Mouse (Mus musculus): ENCODE measurements at regions not wholly inside any gene's neighbourhood (a gene's known extent, or its start where the extent isn't known, plus 50 kb on each side); places are given as distances from the start of the nearest gene placed in this dataset.
A peak's percentile ranks its signal among the peaks of the same experiment; 100 is the strongest.
"Not testable (repeated sequence)": the region's sequence is repeated elsewhere in the genome, so short reads cannot be mapped to it uniquely, and the experiment has no call there.

GRCm38 (mm10) chr6:6313171-6313570 lies 96.2 kb upstream of the Slc25a13 start:
- Histone ChIP-seq H3K4me1 (no peaks in the 10 kb centered on the region; the same call in 1 of the 2 replicates), H3K9ac (no peak overlapping the region), H3K27ac (no peak overlapping the region), H3K9me3 (no peaks in the 10 kb centered on the region), H3K4me2 (replicated peaks) (no peak overlapping the region), H3K27me3 (no peaks in the 10 kb centered on the region), H3K36me3 (no peaks in the 10 kb centered on the region), H3K4me3 (no peak overlapping the region)
- WGBS: 84% methylated on average over 6 of the region's 6 CpGs
- no peak for ATAC-seq (ENCODE audit: low FRiP score, low read depth)

DNA sequence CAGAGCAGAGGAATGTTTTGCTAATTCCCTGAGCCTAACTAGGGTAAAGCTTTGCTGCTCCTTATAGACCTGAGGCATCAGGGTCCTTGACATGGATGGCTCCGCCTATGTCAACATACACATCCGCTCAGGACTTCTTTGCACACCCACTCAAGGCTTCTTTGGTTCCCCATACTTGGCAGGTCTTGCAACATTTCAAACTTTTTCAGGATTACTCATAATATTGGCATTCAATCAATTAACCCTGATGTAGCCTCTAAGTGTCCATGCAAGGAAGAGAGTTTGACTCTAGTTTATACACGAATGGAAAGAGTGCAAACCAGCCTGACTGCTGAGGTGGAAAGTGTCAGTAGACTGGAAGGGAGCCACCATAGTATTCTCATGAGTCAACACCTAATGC lies 93.2 kb upstream of the Slc25a13 start:
- ATAC-seq (ENCODE audit: low FRiP score, low read depth): no peak

GRCm38 (mm10) chr6:6307618-6308017 lies 90.6 kb upstream of the Slc25a13 start:
- peaks cover 9% of the 10 kb centered on the region; the same call in 1 of the 2 replicates for H3K4me1 ChIP-seq
- H3K27me3 ChIP-seq: no peaks in the 10 kb centered on the region
- 86% methylated on average over 2 of the region's 2 CpGs for WGBS
- no peak overlapping the region for H3K9ac ChIP-seq
- H3K9me3 ChIP-seq: no peaks in the 10 kb centered on the region
- H3K36me3 ChIP-seq: no peaks in the 10 kb centered on the region
- no peak overlapping the region for H3K27ac ChIP-seq
- no peak overlapping the region for H3K4me3 ChIP-seq
- ATAC-seq (ENCODE audit: low FRiP score, low read depth): no peak
- H3K4me2 ChIP-seq (replicated peaks): no peak overlapping the region

More for the DNA sequence above, 93.2 kb upstream of the Slc25a13 start:
- Histone ChIP-seq H3K4me2 (replicated peaks) (no peak overlapping the region), H3K9me3 (no peaks in the 10 kb centered on the region), H3K27ac (no peak overlapping the region), H3K27me3 (no peaks in the 10 kb centered on the region), H3K4me3 (no peak overlapping the region), H3K9ac (no peak overlapping the region), H3K4me1 (peaks cover 4% of the 10 kb centered on the region; the same call in 1 of the 2 replicates), H3K36me3 (no peaks in the 10 kb centered on the region)
- 85% methylated on average over 3 of the region's 3 CpGs for WGBS

DNA sequence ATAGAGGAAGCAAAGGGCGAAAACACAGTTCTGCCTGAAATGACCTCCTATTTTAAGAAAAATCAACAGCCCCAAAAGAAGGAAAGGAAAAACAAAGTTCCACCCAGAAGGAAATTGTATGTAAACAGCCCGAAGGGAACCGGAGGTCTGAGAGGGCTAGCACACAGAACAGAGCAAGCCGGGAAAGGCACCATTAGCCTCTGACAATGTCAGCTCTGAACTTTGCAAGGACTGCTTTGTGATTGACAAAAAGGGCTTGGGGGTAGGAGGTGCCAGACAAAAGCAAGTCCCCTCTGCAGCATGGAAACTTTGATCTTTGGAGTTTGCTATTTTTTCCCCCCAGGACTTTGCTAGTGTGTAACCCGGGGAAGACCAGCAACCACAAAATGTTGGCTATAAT lies 86.8 kb upstream of the Slc25a13 start:
- Histone ChIP-seq H3K9ac (no peak overlapping the region), H3K27ac (no peak overlapping the region), H3K4me2 (replicated peaks) (no peak overlapping the region), H3K27me3 (no peaks in the 10 kb centered on the region), H3K36me3 (no peaks in the 10 kb centered on the region), H3K4me1 (peaks cover 9% of the 10 kb centered on the region; the same call in 1 of the 2 replicates), H3K9me3 (no peaks in the 10 kb centered on the region), H3K4me3 (no peak overlapping the region)
- no peak for ATAC-seq (ENCODE audit: low FRiP score, low read depth)
- 36% methylated on average over 5 of the region's 5 CpGs for WGBS

DNA sequence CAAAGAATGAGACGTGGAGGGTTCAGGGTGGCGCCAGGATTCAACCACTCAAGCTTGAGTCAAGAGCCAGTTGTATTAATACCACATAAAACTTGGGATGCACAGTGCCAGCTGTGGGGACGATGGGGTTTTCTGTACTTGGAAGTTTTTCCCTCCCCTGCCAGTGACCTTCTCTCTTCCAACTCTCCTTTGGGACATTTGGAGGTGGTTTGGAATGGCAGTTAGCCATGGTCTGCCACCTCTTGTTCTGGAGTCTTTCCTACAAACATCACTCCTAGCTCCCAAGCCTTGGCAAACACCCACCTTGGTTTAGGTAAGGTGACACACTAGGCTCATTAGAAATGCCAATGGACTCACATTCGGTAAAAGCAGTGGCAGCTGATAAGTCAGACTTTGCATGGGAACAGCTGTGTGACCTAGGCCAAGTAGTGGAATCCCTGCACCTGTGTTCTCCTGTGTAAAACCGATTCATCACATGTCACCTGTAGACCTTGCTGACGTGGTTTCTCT lies 84.1 kb upstream of the Slc25a13 start:
- no peak overlapping the region for H3K4me2 ChIP-seq (replicated peaks)
- ATAC-seq (ENCODE audit: low FRiP score, low read depth): no peak
- 75% methylated on average over 6 of the region's 6 CpGs for WGBS

GRCm38 (mm10) chr6:6298867-6299852 lies 82.2 kb upstream of the Slc25a13 start:
- Histone ChIP-seq H3K36me3 (no peaks in the 10 kb centered on the region), H3K4me1 (0 out of 2 replicates have a peak, but pooled peaks cover 5% of the 10 kb centered on the region), H3K4me3 (no peak overlapping the region), H3K4me2 (replicated peaks) (no peak overlapping the region), H3K27me3 (no peaks in the 10 kb centered on the region), H3K9ac (no peak overlapping the region), H3K27ac (no peak overlapping the region), H3K9me3 (no peaks in the 10 kb centered on the region)
- WGBS: 50% methylated on average over 14 of the region's 14 CpGs
- no peak for ATAC-seq (ENCODE audit: low FRiP score, low read depth)

More for the DNA sequence above, 84.1 kb upstream of the Slc25a13 start:
- Histone ChIP-seq H3K27me3 (no peaks in the 10 kb centered on the region), H3K9ac (no peak overlapping the region), H3K9me3 (no peaks in the 10 kb centered on the region), H3K36me3 (no peaks in the 10 kb centered on the region), H3K27ac (no peak overlapping the region), H3K4me3 (no peak overlapping the region), H3K4me1 (0 out of 2 replicates have a peak, but pooled peaks cover 9% of the 10 kb centered on the region)

DNA sequence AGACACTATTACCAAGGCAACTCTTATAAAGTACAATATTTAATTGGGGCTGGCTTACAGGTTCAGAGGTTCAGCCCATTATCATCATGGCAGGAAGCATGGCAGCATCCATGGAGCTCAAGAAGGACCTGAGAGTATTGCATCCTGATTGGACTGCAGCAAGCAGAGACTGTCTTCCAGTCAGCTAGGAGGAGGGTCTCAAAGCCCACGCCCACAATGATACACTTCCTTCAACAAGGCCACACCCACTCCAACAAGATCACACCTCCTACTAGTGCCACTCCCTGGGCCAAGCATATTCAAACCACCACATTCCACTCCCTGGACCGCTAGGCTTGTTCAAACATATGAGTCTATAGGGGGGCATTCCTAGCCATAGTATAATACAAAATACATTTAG lies 78.6 kb upstream of the Slc25a13 start:
- ATAC-seq (ENCODE audit: low FRiP score, low read depth); H3K36me3 ChIP-seq; H3K27me3 ChIP-seq; H3K27ac ChIP-seq; H3K4me1 ChIP-seq; H3K9me3 ChIP-seq; H3K9ac ChIP-seq; H3K4me2 ChIP-seq (replicated peaks); H3K4me3 ChIP-seq: not testable (repeated sequence)
- WGBS: 80% methylated on average over 2 of the region's 2 CpGs

DNA sequence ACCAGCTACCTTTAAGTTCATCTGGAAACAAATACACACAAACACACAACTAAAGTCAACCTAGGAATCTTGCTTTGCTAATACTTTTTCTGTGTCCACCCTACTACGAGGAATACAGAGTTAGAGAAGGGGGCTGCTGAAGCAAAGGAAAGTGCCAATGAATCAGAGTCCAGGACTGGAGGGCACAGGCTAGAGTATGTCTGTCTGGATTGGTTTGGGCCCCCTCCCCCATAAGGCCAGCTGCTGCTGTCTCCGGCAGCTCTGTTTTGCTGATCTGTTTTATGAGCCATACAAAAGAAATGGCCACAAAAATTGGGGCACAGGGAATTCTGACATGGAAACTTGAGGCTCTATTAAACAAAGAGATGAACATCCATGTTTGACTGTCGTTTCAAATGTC lies 74.8 kb upstream of the Slc25a13 start:
- H3K9me3 ChIP-seq: no peaks in the 10 kb centered on the region
- H3K27ac ChIP-seq: no peak overlapping the region
- no peaks in the 10 kb centered on the region for H3K36me3 ChIP-seq
- peaks cover 7% of the 10 kb centered on the region for H3K4me1 ChIP-seq
- H3K9ac ChIP-seq: no peak overlapping the region
- H3K4me2 ChIP-seq (replicated peaks): no peak overlapping the region
- 34% methylated on average over 3 of the region's 3 CpGs for whole genome bisulfite sequencing
- peak; percentile 19; the same call in 1 of the 2 replicates for ATAC-seq (ENCODE audit: low FRiP score, low read depth)
- no peaks in the 10 kb centered on the region for H3K27me3 ChIP-seq
- H3K4me3 ChIP-seq: no peak overlapping the region

DNA sequence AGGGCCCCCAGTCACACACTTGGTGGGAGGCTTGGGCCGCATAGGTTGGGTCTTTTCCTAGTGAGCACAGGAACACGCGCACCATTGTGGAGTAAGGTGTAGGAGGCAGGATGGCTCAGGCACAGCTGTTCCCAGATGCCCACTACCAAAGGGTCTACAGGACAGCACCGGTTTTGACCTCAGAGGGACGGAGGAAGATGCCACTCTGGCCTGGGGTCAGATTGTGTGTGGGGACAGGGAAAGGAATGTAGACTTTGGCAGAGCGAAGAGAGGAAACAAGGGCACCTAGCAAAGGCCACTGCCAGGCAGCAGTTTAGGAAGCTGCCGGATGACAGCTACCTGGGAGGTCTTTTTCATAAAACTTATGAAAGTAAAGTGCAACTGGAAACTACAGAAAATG lies 73.5 kb upstream of the Slc25a13 start:
- H3K9ac ChIP-seq: no peak overlapping the region
- WGBS: 90% methylated on average over 7 of the region's 7 CpGs
- H3K9me3 ChIP-seq: no peaks in the 10 kb centered on the region
- H3K36me3 ChIP-seq: no peaks in the 10 kb centered on the region
- H3K27me3 ChIP-seq: no peaks in the 10 kb centered on the region
- no peak overlapping the region for H3K4me2 ChIP-seq (replicated peaks)
- peaks cover 7% of the 10 kb centered on the region for H3K4me1 ChIP-seq
- no peak overlapping the region for H3K27ac ChIP-seq
- H3K4me3 ChIP-seq: no peak overlapping the region
- ATAC-seq (ENCODE audit: low FRiP score, low read depth): no peak

DNA sequence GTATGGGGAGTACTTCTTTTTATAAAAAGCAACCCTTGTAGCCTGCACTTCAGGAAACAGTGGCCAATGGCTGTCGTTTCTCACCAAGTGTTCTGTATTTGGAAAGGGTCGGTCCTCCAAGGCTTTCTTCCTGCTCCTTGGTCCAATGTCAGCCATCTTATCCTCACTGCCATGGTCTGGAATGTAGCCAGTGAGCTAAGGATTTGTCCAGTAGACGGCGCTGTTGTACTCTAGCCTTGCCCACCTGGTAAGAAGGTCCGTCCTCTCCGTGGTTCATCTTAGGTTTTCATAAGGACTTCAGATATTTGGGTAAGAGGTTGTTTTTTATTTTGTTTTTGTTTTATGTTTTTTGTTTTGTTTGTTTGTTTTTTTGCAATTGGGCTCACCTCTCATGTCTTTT lies 72.8 kb upstream of the Slc25a13 start:
- H3K4me1 ChIP-seq: peaks cover 7% of the 10 kb centered on the region
- H3K27ac ChIP-seq: no peak overlapping the region
- no peak overlapping the region for H3K9ac ChIP-seq
- 30% methylated on average over 6 of the region's 6 CpGs for WGBS
- H3K4me3 ChIP-seq: no peak overlapping the region
- no peaks in the 10 kb centered on the region for H3K36me3 ChIP-seq
- H3K27me3 ChIP-seq: no peaks in the 10 kb centered on the region
- H3K4me2 ChIP-seq (replicated peaks): no peak overlapping the region
- H3K9me3 ChIP-seq: no peaks in the 10 kb centered on the region
- no peak; the same call in 1 of the 2 replicates for ATAC-seq (ENCODE audit: low FRiP score, low read depth)

DNA sequence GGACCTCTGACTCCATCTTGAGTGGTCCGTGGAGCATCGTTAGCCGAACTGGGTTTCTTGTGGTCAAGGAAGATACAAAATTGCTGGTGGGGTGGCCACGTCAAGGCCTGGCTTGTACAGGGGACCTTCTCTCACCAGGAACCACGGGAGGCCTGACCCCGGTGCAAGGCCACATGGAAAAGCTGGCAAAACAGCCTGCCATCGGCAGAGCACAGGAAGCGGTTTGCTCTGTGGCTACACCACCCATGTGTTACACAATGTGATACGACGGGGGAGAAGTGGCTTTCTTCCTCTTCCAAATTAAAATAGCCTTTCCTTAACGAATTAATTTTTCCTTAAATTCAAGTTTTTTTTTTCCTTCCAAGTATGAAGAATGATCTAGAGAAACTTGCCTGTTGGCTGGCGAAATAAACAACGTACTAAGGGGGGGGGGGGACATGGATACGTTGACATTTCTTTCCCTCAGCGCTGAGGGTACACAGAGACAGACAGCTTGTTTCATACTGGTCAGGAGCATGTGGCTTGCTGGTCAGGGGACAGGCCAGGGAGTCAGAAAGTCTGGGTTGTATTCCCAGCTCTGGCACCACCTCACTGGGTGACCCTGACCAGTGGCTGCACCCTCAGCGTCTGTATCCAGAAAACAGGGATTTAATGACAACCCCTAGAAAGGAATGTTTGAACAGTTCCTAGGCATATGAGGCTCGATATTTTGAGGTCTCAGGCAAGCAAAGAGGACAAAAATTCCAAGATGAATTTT lies 64.0 kb upstream of the Slc25a13 start:
- Histone ChIP-seq H3K36me3 (no peaks in the 10 kb centered on the region), H3K9ac (no peak overlapping the region), H3K4me3 (no peak overlapping the region), H3K27me3 (no peaks in the 10 kb centered on the region), H3K27ac (no peak overlapping the region), H3K4me1 (no peaks in the 10 kb centered on the region), H3K4me2 (replicated peaks) (no peak overlapping the region), H3K9me3 (no peaks in the 10 kb centered on the region)
- WGBS: 83% methylated on average over 17 of the region's 17 CpGs
- ATAC-seq (ENCODE audit: low FRiP score, low read depth): no peak

GRCm38 (mm10) chr6:6279646-6280045 lies 62.7 kb upstream of the Slc25a13 start:
- Histone ChIP-seq H3K27ac (no peak overlapping the region), H3K9me3 (no peaks in the 10 kb centered on the region), H3K36me3 (no peaks in the 10 kb centered on the region), H3K4me1 (no peaks in the 10 kb centered on the region), H3K4me3 (no peak overlapping the region), H3K4me2 (replicated peaks) (no peak overlapping the region), H3K9ac (no peak overlapping the region), H3K27me3 (no peaks in the 10 kb centered on the region)
- WGBS: 85% methylated on average over 6 of the region's 6 CpGs
- ATAC-seq (ENCODE audit: low FRiP score, low read depth): no peak
